Mouse (Mus musculus): ENCODE results near the gene Fam81b. TPM values are rescaled to one million over a fixed set of nuclear protein-coding genes. Genes with fewer than 3 reads are reported as not detected.

Gene Fam81b
- polyA plus RNA-seq, 1 experiment from 2014 or later: 1.1 TPM

- no peaks in the 10 kb centered on the region for H3K4me1 ChIP-seq (ENCODE audit: control insufficient read depth, insufficient read depth, low read depth, low read length)
- no peaks in the 10 kb centered on the region for H3K36me3 ChIP-seq (ENCODE audit: control insufficient read depth, insufficient read depth, low read length)
- H3K4me2 ChIP-seq (ENCODE audit: low read length): no peak overlapping the region
- H3K9ac ChIP-seq (ENCODE audit: low read depth, low read length): no peak overlapping the region
- 83% methylated on average over 2 of the region's 2 CpGs for WGBS
- no peak overlapping the region for H3K4me3 ChIP-seq (ENCODE audit: low read length)
- H3K27me3 ChIP-seq (replicated peaks; ENCODE audit: control insufficient read depth, insufficient read depth, low read length): no peaks in the 10 kb centered on the region
- ATAC-seq: no peak
- H3K27ac ChIP-seq (ENCODE audit: low read depth, low read length): no peak overlapping the region
- 0 out of 2 replicates have a peak, but pooled peaks cover 4% of the 10 kb centered on the region for H3K9me3 ChIP-seq (ENCODE audit: control insufficient read depth, low read length)
Measured at GRCm38 (mm10) chr13:76302056-76302455, 2.8 kb downstream of the Fam81b start.

- Histone ChIP-seq H3K27me3 (replicated peaks; ENCODE audit: control insufficient read depth, insufficient read depth, low read length) (no peaks in the 10 kb centered on the region), H3K9me3 (ENCODE audit: control insufficient read depth, low read length) (0 out of 2 replicates have a peak, but pooled peaks cover under 1% of the 10 kb centered on the region), H3K9ac (ENCODE audit: low read depth, low read length) (no peak overlapping the region), H3K4me1 (ENCODE audit: control insufficient read depth, insufficient read depth, low read depth, low read length) (no peaks in the 10 kb centered on the region), H3K27ac (ENCODE audit: low read depth, low read length) (no peak overlapping the region), H3K36me3 (ENCODE audit: control insufficient read depth, insufficient read depth, low read length) (no peaks in the 10 kb centered on the region), H3K4me2 (ENCODE audit: low read length) (no peak overlapping the region), H3K4me3 (ENCODE audit: low read length) (no peak overlapping the region)
- WGBS: 68% methylated on average over 4 of the region's 4 CpGs
- no peak for ATAC-seq
Measured at GRCm38 (mm10) chr13:76292050-76292449, 12.8 kb downstream of the Fam81b start.

DNA sequence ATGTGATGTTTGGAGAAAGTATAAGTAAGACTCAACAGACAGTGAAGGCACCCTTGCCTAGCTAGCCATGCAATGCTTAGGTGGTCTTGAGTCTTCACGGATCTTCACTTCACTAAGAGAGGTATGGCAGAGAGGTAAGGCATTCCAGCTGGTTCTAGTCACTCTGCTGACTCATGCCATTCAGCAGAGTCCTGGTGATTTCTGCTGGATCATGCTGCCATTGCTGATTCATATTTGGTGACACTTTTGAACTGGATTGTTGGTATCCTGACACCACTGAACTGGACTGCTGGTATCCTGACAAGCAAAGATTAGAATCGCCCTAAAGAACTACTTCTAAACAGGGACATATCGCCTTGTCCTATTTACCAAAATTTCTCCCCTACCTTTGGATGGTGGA is 20.3 kb downstream of the Fam81b start:
- Histone ChIP-seq H3K4me1 (ENCODE audit: control insufficient read depth, insufficient read depth, low read depth, low read length) (no peaks in the 10 kb centered on the region), H3K4me2 (ENCODE audit: low read length) (no peak overlapping the region), H3K9ac (ENCODE audit: low read depth, low read length) (no peak overlapping the region), H3K36me3 (ENCODE audit: control insufficient read depth, insufficient read depth, low read length) (no peaks in the 10 kb centered on the region), H3K9me3 (ENCODE audit: control insufficient read depth, low read length) (no peaks in the 10 kb centered on the region), H3K27me3 (replicated peaks; ENCODE audit: control insufficient read depth, insufficient read depth, low read length) (no peaks in the 10 kb centered on the region), H3K27ac (ENCODE audit: low read depth, low read length) (no peak overlapping the region), H3K4me3 (ENCODE audit: low read length) (no peak overlapping the region)
- no peak for ATAC-seq
- WGBS: 93% methylated on average over 3 of the region's 3 CpGs

GRCm38 (mm10) chr13:76264361-76265026 is 40.4 kb downstream of the Fam81b start:
- Histone ChIP-seq H3K9ac (ENCODE audit: low read depth, low read length) (no peak overlapping the region), H3K4me1 (ENCODE audit: control insufficient read depth, insufficient read depth, low read depth, low read length) (no peaks in the 10 kb centered on the region), H3K27me3 (replicated peaks; ENCODE audit: control insufficient read depth, insufficient read depth, low read length) (no peaks in the 10 kb centered on the region), H3K9me3 (ENCODE audit: control insufficient read depth, low read length) (no peaks in the 10 kb centered on the region), H3K36me3 (ENCODE audit: control insufficient read depth, insufficient read depth, low read length) (no peaks in the 10 kb centered on the region), H3K4me2 (ENCODE audit: low read length) (no peak overlapping the region), H3K4me3 (ENCODE audit: low read length) (no peak overlapping the region), H3K27ac (ENCODE audit: low read depth, low read length) (no peak overlapping the region)
- ATAC-seq: no peak
- WGBS: 73% methylated on average over 5 of the region's 5 CpGs

DNA sequence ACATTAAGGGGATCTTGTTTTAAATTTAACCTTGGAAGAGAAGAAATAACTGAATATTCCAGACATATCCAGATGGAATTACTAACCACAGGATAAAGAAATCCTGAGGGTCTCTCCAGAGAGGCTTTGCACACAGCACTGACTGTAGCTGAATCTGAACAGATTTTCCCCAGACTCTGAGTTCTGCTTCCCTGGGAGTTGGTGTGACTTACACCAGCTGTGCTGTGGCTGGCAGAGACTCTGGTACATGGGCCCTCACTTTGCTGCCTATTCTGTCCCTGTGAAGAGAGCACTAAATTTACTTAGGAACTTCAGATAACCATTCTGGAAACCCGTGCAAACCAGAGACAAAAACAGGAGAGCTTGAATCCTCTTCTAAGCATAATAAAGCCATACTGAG is 46.1 kb downstream of the Fam81b start:
- Histone ChIP-seq H3K36me3 (ENCODE audit: control insufficient read depth, insufficient read depth, low read length) (no peaks in the 10 kb centered on the region), H3K4me2 (ENCODE audit: low read length) (no peak overlapping the region), H3K27me3 (replicated peaks; ENCODE audit: control insufficient read depth, insufficient read depth, low read length) (no peaks in the 10 kb centered on the region), H3K4me3 (ENCODE audit: low read length) (no peak overlapping the region), H3K9me3 (ENCODE audit: control insufficient read depth, low read length) (no peaks in the 10 kb centered on the region), H3K9ac (ENCODE audit: low read depth, low read length) (no peak overlapping the region), H3K4me1 (ENCODE audit: control insufficient read depth, insufficient read depth, low read depth, low read length) (no peaks in the 10 kb centered on the region), H3K27ac (ENCODE audit: low read depth, low read length) (no peak overlapping the region)
- ATAC-seq: no peak
- WGBS: 65% methylated on average over 1 of the region's 1 CpGs

DNA sequence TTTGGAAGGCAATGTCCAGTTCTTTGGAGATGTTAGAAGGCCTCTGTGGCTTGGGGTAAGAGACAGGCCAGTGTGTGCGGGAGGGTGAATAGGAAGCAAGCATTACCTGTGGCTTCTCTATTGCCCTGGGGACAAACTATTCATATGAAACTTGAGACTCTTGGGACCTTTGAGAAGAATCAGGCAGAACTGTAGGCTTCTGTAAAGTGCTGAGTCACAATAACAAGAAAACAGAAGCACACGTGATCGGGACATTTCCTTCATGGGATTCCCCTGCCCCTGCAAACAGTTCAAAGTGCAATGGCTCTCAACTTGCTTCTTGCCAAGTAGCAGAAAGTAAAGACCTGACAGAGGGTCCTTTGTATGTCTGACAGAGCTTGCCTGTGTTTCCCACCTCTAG is 48.5 kb downstream of the Fam81b start:
- Histone ChIP-seq H3K9ac (ENCODE audit: low read depth, low read length) (no peak overlapping the region), H3K9me3 (ENCODE audit: control insufficient read depth, low read length) (no peaks in the 10 kb centered on the region), H3K36me3 (ENCODE audit: control insufficient read depth, insufficient read depth, low read length) (no peaks in the 10 kb centered on the region), H3K4me3 (ENCODE audit: low read length) (no peak overlapping the region), H3K4me1 (ENCODE audit: control insufficient read depth, insufficient read depth, low read depth, low read length) (no peaks in the 10 kb centered on the region), H3K27me3 (replicated peaks; ENCODE audit: control insufficient read depth, insufficient read depth, low read length) (no peaks in the 10 kb centered on the region), H3K4me2 (ENCODE audit: low read length) (no peak overlapping the region), H3K27ac (ENCODE audit: low read depth, low read length) (no peak overlapping the region)
- WGBS: 85% methylated on average over 3 of the region's 3 CpGs
- no peak for ATAC-seq

DNA sequence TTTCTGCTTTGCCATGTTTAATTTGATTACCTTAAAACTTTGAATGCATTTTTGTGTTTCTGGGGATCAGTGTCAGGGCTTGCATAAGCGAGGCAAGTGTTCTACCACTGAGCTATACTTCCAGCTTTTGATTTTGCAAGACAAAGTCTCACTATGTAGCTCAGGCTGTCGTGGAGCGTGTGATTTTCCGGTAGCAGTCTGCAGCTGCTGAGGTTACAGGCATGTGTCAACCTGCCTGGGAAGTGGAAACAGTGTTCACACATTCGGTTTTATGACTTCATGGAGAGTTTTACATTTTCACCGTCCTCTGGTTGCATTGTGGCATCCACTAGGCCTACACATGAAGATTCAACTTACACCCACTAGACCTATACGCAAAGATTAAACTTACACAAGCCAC is 54.8 kb downstream of the Fam81b start:
- no peak overlapping the region for H3K4me3 ChIP-seq (ENCODE audit: low read length)
- no peaks in the 10 kb centered on the region for H3K36me3 ChIP-seq (ENCODE audit: control insufficient read depth, insufficient read depth, low read length)
- H3K27ac ChIP-seq (ENCODE audit: low read depth, low read length): no peak overlapping the region
- no peak overlapping the region for H3K4me2 ChIP-seq (ENCODE audit: low read length)
- no peaks in the 10 kb centered on the region for H3K27me3 ChIP-seq (replicated peaks; ENCODE audit: control insufficient read depth, insufficient read depth, low read length)
- no peak overlapping the region for H3K9ac ChIP-seq (ENCODE audit: low read depth, low read length)
- no peaks in the 10 kb centered on the region for H3K4me1 ChIP-seq (ENCODE audit: control insufficient read depth, insufficient read depth, low read depth, low read length)
- 79% methylated on average over 7 of the region's 7 CpGs for WGBS
- no peak for ATAC-seq
- H3K9me3 ChIP-seq (ENCODE audit: control insufficient read depth, low read length): no peaks in the 10 kb centered on the region

GRCm38 (mm10) chr13:76249066-76249465 is 55.8 kb downstream of the Fam81b start:
- WGBS: 57% methylated on average over 1 of the region's 1 CpGs
- no peaks in the 10 kb centered on the region for H3K36me3 ChIP-seq (ENCODE audit: control insufficient read depth, insufficient read depth, low read length)
- no peaks in the 10 kb centered on the region for H3K27me3 ChIP-seq (replicated peaks; ENCODE audit: control insufficient read depth, insufficient read depth, low read length)
- H3K4me3 ChIP-seq (ENCODE audit: low read length): no peak overlapping the region
- H3K4me2 ChIP-seq (ENCODE audit: low read length): no peak overlapping the region
- H3K9ac ChIP-seq (ENCODE audit: low read depth, low read length): no peak overlapping the region
- H3K4me1 ChIP-seq (ENCODE audit: control insufficient read depth, insufficient read depth, low read depth, low read length): no peaks in the 10 kb centered on the region
- H3K9me3 ChIP-seq (ENCODE audit: control insufficient read depth, low read length): no peaks in the 10 kb centered on the region
- ATAC-seq: no peak
- no peak overlapping the region for H3K27ac ChIP-seq (ENCODE audit: low read depth, low read length)

DNA sequence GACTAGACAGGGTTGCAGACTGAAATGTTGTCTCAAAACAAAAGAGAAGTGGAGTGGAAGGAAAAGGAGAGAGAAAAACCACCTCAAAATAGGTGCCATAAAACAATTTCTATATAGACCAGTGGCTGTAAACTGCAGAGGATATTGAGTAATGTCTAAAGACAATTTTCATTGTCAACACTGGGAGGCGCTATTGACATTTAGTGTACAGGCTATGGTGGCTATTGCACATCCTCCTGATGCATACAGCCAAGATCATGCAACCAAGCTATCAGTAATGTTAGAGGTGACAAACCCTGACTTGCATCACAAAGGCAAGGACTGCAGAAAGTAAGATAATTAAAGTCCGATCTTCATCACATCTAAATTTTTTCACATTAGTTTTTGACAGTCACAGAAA is 89.5 kb downstream of the Fam81b start:
- 43% methylated on average over 2 of the region's 2 CpGs for WGBS
- Histone ChIP-seq H3K4me3 (ENCODE audit: low read length) (no peak overlapping the region), H3K4me2 (ENCODE audit: low read length) (no peak overlapping the region), H3K4me1 (ENCODE audit: control insufficient read depth, insufficient read depth, low read depth, low read length) (no peaks in the 10 kb centered on the region), H3K9ac (ENCODE audit: low read depth, low read length) (no peak overlapping the region), H3K27ac (ENCODE audit: low read depth, low read length) (no peak overlapping the region), H3K36me3 (ENCODE audit: control insufficient read depth, insufficient read depth, low read length) (no peaks in the 10 kb centered on the region), H3K9me3 (ENCODE audit: control insufficient read depth, low read length) (no peaks in the 10 kb centered on the region), H3K27me3 (replicated peaks; ENCODE audit: control insufficient read depth, insufficient read depth, low read length) (no peaks in the 10 kb centered on the region)
- ATAC-seq: peak; percentile 75; the same call in 1 of the 2 replicates
